Mouse (Mus musculus) v-Abl transformed pro-B cells (cell line): ENCODE data around the gene Pcca.
"Not testable (repeated sequence)": the region's sequence is repeated elsewhere in the genome, so short reads cannot be mapped to it uniquely, and the experiment has no call there.

Experiments used
- in situ Hi-C, 2 experiments: fragments of 400-800 bp; cut with MboI; formaldehyde crosslinking; loops; one replicate each; pipeline ENCODE4 v1.15.1; 2025; ENCODE audit not compliant: unreplicated experiment in 2 of 2

The Pcca gene

DNA sequence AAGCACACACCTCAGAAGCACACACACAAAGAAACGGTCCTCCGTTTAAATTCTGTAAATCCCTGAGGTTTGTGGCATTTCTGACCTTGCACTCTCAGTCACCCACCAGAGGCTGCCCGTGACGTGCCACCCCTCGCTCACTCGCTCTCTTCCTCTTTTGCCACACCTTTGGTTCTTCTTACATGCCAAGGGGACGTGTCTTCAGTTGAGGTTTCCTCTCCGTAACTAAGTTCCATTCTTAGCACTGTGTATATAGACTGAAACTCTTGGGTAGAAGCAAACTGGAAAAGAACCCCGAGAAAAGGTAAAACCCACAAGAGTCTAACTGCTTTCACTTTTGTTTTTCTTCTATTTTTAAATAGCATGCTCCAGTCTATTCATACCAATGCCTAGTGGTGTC lies 23.2 kb downstream of the Pcca start:
- in situ Hi-C loops: loop anchor here (25.0 kb wide), 3 partner anchors 305 to 1170 kb away; partner anchors contain the start of gene Stk24 (in 1 of the 2)

DNA sequence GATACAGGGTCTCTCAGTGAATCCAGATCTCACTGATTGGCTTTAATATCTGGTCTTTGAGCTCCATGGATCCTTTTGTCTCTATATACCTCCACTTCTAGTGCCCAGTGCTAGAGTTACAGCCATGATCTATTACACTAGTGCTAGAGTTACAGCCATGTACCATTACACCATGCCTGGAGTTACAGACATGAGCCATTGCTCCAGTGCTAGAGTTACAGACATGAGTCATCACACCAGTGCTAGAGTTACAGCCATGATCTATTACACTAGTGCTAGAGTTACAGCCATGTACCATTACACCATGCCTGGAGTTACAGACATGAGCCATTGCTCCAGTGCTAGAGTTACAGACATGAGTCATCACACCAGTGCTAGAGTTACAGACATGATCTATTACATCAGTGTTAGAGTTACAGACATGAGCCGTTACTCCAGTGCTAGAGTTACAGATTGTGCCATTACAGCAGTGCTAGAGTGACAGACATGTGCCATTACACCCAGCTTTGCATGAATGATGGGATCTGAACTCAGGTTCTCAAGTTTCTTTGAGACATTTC lies 26.8 kb downstream of the Pcca start:
- in situ Hi-C loops: loop anchor here (25.0 kb wide), 3 partner anchors 301 to 1174 kb away; partner anchors contain the start of gene Stk24 (in 1 of the 2)

- in situ Hi-C loops: loop anchor here (25.0 kb wide), 3 partner anchors 291 to 1184 kb away; partner anchors contain the start of gene Stk24 (in 1 of the 2)
Measured at GRCm38 (mm10) chr14:122570862-122571261, 36.7 kb downstream of the Pcca start.

DNA sequence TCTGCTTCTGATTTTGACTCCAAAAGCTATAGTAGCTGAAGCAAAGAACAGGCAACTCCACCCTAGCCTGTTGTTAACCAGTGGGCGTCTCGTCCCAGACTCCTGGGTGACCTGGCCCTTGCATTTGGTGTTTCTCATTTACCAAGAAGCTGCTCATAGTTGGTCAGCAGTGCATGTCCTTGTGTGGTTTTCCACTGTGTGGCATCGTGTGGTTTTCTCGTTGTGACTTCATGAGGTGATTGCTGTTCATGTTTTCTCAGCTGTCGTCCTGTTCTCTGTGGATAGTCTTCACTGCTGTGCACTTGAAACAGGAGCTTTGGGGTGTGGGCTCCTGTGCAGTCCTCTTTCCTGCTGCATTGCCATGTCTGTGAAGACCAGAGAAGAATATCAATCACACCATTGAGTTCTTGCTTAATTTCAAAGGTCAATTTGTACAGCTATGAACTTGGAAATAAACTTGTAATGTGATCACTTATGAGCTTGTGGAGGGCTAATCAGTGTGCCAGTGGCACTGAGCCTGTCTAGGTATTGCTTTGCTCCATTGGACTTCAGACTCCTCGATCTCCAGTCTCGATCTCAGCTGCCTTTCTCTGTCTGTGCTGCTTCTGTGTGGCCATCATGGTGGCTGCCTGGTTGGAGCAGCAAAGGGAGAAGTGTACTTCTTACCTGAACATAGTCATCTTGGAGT lies 40.1 kb downstream of the Pcca start:
- in situ Hi-C loops: loop anchor here (25.0 kb wide), 3 partner anchors 288 to 1187 kb away; partner anchors contain the start of gene Stk24 (in 1 of the 2)

DNA sequence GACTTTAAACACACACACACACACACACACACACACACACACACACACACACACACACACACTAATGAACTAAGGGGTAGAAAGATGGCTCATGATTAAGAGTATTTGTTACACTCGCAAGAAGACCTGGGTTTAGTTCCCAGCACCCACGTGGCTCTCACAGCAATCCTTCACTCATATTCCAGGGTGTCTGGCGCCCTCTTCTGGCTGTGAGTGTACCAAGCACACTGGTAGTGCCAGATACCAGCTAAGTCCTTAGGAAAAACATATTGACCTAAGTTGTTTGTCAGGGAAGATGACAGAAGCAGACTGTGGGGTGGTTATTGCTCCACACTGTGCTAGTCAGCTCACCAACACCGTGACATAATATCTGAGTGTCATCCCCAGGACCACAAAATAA lies 43.7 kb downstream of the Pcca start:
- in situ Hi-C loops: loop anchor here in 1 of 2 experiments (5.0 kb wide), 1 partner anchor 36 kb away; no protein-coding TSS in a partner anchor

GRCm38 (mm10) chr14:122582057-122582456 lies 47.9 kb downstream of the Pcca start:
- in situ Hi-C loops: no loop called here

DNA sequence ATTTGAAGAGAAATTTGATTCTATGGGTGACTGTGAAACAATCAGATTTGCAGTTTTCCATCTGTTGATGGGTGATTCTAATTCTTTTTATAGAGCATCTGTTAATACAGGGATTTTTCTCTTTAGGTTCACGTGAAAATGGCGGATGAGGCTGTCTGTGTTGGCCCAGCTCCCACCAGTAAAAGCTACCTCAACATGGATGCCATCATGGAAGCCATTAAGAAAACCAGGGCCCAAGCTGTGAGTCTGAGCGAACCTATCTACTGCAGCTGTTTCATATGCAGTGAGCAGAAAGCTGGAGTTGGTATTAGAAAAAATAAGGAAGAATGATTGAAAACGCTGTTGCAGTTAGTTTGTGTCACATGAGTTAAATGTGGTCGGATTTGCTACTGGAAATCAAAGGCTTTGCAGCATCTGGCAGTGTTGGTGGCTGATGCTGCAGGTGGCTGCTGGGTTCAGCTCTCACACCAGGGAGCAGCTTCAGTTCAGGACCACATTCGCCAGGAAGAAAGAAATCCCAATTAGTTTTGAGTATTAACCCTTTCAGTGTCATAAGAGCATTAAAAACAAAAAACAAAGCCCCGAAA lies 48.5 kb downstream of the Pcca start:
- in situ Hi-C loops: no loop called here

GRCm38 (mm10) chr14:122584087-122584486 lies 50.0 kb downstream of the Pcca start:
- in situ Hi-C loops: not testable (repeated sequence)

DNA sequence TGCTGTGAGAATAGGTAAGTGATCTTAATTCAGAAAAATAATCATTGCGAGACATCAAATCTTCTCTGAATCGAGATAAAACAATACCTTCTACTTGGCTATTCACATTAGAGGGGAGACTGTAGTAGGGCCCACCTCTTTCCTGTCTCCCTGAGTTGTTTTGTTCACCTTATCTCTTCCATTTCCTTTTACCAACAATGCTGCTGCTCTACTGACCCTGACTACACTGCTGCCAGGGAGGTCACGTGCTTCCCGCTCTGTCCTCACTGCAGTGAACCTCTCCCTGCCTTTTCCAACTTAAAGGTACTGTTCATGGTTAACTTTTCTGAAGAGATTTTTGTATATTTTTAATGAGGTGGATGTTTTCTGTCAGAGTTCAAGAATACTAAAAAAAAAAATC lies 52.8 kb downstream of the Pcca start:
- in situ Hi-C loops: no loop called here

- in situ Hi-C loops: no loop called here
Measured at GRCm38 (mm10) chr14:122597534-122597933, 63.4 kb downstream of the Pcca start.

DNA sequence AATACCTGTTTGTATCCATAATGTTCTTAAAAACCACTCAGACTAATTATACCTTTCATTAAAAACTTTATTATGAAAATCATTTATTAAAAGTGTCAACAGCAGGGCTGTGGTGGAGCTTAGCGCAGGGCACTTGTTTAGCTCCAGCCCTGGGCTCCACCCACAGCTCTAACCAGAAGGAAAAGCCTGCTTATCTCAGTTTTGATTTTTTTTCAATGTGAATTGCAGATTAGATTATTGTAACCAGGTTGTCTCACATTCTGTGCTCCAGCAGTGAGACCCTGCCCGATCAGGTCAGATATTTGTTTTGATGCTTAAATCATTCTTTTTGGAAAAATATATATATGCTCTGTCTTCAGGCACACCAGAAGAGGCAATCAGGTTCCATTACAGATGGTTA lies 64.7 kb downstream of the Pcca start:
- in situ Hi-C loops: no loop called here

DNA sequence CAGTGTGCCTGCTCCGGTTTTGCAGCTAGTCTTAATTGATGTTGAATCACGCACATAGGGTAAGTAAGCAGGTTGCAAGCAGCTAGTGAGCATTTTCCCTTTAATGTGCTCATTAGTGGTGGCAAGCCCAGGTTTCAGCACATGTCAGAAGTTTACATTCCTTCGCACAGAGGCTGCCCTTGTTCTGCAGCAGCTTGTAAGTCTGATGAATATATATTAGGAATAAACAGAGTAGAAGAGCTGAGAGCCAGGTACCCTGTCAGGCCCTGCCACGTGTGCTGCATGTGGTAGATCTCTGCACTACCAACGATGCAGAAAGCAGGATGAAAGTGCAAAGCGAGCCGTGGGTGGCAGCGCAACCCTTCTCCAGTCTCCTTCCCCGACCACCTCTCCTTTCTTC lies 65.7 kb downstream of the Pcca start:
- in situ Hi-C loops: no loop called here

DNA sequence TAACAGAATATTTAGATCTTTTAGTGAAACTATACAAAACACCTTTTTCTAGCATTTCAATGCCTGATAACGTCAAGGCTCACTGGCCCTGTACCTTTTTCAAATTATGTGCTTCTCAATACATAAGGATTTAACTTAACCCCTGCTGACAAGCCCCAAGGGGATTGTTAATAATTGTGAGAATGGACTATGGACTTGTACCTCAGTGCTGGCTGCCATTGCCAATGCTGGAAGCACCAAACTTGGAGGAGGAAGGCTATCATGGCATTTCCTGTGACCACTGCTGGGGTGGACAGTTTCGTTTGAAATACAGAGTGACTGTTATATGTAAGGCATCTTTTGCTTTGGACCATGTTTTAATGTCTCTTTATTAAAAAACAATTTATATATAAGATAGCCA lies 68.6 kb downstream of the Pcca start:
- in situ Hi-C loops: no loop called here

GRCm38 (mm10) chr14:122606499-122606898 lies 72.4 kb downstream of the Pcca start:
- in situ Hi-C loops: no loop called here

- in situ Hi-C loops: no loop called here
Measured at GRCm38 (mm10) chr14:122607456-122607855, 73.3 kb downstream of the Pcca start.

- in situ Hi-C loops: no loop called here
Measured at GRCm38 (mm10) chr14:122608323-122608722, 74.2 kb downstream of the Pcca start.

DNA sequence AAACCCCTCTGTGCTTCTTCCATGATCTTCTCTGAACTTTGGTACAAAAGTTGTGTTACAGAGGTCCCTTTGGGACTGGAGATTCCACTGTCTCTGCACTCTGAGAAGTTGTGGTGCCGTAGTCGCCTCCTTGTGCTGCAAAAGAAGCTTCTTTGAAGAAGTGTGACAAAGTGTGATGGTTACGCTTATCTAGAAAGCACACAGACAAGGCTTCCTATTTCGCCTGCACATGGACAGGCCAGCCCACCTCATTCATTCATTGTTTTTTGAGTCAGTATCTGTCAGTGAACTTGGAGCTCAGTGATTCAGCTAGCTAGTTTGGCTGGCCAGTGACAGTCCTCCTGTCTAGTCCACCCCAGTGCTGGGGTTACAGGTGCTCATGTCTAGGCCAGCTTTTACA lies 76.9 kb downstream of the Pcca start:
- in situ Hi-C loops: no loop called here

GRCm38 (mm10) chr14:122612317-122612716 lies 78.2 kb downstream of the Pcca start:
- in situ Hi-C loops: no loop called here

- in situ Hi-C loops: no loop called here
Measured at GRCm38 (mm10) chr14:122617656-122618055, 83.5 kb downstream of the Pcca start.

DNA sequence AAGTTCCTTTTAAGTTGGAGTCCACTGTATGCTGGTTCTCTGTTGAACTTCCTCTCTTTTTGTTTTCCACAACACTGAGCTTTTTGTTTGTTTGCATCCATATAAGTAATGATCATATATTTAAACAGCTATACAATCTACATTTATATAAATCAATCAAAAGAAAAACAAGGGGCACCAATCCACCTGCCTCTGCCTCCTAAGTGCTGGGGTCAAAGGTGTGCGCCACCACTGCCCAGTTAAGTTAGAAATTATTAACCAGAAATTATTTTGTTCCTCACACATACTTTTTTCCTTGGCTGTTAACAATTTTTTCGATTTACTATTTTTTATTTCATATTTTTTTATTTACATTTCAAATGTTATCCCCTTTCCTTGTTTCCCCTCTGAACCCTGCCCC lies 99.3 kb downstream of the Pcca start:
- in situ Hi-C loops: loop anchor here in 1 of 2 experiments (25.0 kb wide), 1 partner anchor 396 kb away; no protein-coding TSS in a partner anchor

DNA sequence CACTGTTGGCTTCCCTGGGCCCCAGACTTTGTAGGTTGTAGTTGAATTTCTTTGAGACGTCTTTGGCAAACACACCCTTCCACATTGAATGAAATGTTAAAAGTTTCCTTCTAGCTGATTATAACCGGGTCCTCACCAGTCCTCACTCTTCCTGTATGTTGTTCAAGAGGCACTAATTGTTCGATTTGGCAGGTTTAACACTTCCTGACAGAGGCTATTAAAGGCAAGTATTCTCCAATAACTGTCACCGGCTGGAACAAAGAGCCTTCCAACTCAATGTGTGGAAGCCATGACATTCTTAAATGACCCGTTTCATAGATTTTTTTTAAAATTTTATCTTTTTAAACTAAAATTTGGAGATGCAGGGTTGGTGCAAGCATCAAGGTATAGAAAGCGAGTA lies 102.5 kb downstream of the Pcca start:
- in situ Hi-C loops: loop anchor here in 1 of 2 experiments (25.0 kb wide), 1 partner anchor 399 kb away; no protein-coding TSS in a partner anchor
